Mouse (Mus musculus) 3134 (cell line): ENCODE data around the gene Ppdpf.

Source experiments
- DNase-seq: peaks from one replicate; pipeline ENCODE4 v3.0.0-alpha.2; 2011; ENCODE audit warnings: low spot score; ENCODE audit not compliant: insufficient read length; ENCODE audit errors: extremely low read depth

The Ppdpf gene

GRCm38 (mm10) chr2:181213021-181213445, 26.0 kb downstream of the Ppdpf start, which contains the start of gene Srms:
TSS of gene Srms (minus strand) at chr2:181213185.
- DNase-seq = no peak

GRCm38 (mm10) chr2:181216037-181216436, 29.0 kb downstream of the Ppdpf start:
- no peak for DNase-seq

GRCm38 (mm10) chr2:181218881-181219485, 31.9 kb downstream of the Ppdpf start:
- DNase-seq = no peak

- no peak for DNase-seq
Measured at GRCm38 (mm10) chr2:181219538-181220216, 32.6 kb downstream of the Ppdpf start, which contains the start of gene Fndc11. TSS of gene Fndc11 (plus strand) at chr2:181220013.

- no peak for DNase-seq
Measured at GRCm38 (mm10) chr2:181220361-181220760, 33.3 kb downstream of the Ppdpf start.

- no peak for DNase-seq
Measured at GRCm38 (mm10) chr2:181224994-181225393, 37.9 kb downstream of the Ppdpf start.

- no peak for DNase-seq
Measured at GRCm38 (mm10) chr2:181227122-181227521, 40.1 kb downstream of the Ppdpf start.

GRCm38 (mm10) chr2:181228335-181228734, 41.3 kb downstream of the Ppdpf start:
- DNase-seq = no peak

GRCm38 (mm10) chr2:181231171-181231570, 44.1 kb downstream of the Ppdpf start:
- no peak for DNase-seq

GRCm38 (mm10) chr2:181233443-181233842, 46.4 kb downstream of the Ppdpf start:
- DNase-seq = no peak

- DNase-seq = no peak
Measured at GRCm38 (mm10) chr2:181234680-181235079, 47.6 kb downstream of the Ppdpf start.

- DNase-seq = no peak
Measured at GRCm38 (mm10) chr2:181235681-181236566, 48.9 kb downstream of the Ppdpf start.

GRCm38 (mm10) chr2:181237251-181238014, 50.4 kb downstream of the Ppdpf start:
- DNase-seq = no peak

- no peak for DNase-seq
Measured at GRCm38 (mm10) chr2:181238091-181238610, 51.1 kb downstream of the Ppdpf start.
